Mouse (Mus musculus) hindlimb bud, embryonic 11.5 days (tissue): ENCODE data around the gene Hnrnpab.

Experiments
- DNase-seq: peaks from one replicate; pipeline ENCODE4 v3.0.0-alpha.2; 2012; ENCODE audit warnings: low read depth, low spot score; ENCODE audit errors: extremely low spot score

Gene Hnrnpab

DNA sequence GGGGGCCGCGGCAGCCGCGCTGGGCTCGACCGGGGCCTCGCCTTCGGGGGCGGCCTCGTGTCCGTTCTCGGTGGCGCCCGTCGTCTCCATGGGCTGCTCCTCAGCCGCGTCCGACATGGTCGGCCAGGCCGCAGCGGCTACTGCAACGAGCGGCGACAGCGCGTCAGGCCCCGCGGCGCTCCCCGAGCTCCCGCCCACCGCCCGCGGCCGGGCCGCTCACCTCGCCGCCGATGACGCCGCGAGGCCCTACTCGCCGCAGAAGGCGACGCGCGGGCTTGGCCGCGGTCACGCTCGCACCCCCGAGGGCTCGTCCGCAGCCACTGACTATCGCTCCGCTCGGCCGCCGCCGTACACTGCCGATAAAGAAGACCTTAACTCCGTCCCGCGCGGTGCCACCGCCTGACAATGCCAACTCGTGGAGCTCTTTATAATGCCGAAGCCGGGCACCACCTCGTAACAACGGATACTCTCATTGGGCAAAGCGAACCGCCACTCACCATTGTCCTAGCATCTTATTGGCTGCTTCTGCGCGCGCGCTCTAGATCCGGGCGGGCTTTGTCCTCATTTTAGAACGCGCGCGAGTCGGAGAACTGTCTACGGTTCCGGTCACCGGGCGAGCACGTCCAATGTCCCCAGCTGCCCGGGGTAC, at the start of gene Hnrnpab:
Gene Hnrnpab (minus strand): TSS at position 401 of the 649 bp plus-strand sequence.
- DNase-seq: peak; percentile 93

DNA sequence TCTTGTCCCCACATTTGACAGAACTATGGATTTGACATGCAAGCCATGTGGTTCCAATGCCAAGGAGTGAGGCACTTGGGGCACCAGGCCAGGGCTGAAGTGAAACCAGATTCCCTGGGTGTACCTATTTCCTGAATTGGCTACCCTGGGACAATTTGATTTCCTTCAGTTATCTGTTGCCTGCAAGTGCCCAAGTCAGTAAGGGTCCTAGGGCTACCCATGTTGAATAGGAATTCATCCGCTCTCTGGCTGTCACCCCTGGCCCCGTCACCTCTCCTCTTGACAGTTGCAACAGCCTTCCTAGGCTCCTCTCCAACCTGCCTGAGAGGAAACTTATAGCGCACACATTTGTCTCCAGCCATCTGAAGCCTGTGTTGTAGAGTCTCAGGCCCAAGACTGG, 48.2 kb upstream of the Hnrnpab start:
- no peak for DNase-seq

DNA sequence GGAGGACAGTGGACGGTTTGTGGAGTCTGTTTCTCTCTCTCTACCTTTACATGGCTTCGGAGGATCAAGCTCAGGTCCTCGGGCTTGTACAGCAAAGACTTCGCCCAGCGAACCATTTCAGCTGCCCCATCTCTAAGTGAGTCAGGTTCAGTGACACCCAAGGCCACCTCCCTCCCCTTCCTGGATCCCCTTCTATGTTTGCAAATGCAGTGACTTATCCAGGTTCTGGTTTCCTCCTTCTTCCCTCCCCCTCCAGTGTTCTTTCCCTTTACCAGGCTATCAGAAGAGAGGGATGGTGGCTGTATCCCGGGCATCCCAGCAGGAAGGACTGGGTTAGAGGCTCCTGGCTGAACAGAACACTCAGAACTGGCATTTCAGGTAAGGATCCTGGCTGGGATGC, 47.1 kb upstream of the Hnrnpab start:
- DNase-seq: no peak

DNA sequence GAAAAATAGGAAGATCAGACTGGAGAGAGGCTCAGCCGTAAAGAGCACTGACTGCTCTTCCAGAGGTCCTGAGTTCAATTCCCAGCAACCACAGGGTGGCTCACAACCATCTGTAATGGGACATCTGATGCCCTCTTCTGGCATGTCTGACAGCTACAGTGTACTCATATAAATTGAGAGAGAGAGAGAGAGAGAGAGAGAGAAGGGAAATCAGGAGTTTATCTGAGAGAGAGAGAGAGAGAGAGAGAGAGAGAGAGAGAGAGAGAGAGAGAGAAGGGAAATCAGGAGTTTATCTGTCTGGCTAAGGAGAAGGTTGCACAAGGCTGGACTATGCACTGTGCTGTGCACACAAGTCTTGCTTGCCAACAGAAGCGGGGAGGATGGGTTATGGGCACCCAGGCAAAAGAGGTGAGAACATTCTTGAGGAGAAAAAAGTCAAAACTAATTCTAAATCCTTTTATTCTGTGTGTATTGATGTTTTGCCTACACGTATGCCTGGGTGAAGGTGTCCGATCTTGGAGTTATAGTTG, 46.3 kb upstream of the Hnrnpab start:
- no peak for DNase-seq

DNA sequence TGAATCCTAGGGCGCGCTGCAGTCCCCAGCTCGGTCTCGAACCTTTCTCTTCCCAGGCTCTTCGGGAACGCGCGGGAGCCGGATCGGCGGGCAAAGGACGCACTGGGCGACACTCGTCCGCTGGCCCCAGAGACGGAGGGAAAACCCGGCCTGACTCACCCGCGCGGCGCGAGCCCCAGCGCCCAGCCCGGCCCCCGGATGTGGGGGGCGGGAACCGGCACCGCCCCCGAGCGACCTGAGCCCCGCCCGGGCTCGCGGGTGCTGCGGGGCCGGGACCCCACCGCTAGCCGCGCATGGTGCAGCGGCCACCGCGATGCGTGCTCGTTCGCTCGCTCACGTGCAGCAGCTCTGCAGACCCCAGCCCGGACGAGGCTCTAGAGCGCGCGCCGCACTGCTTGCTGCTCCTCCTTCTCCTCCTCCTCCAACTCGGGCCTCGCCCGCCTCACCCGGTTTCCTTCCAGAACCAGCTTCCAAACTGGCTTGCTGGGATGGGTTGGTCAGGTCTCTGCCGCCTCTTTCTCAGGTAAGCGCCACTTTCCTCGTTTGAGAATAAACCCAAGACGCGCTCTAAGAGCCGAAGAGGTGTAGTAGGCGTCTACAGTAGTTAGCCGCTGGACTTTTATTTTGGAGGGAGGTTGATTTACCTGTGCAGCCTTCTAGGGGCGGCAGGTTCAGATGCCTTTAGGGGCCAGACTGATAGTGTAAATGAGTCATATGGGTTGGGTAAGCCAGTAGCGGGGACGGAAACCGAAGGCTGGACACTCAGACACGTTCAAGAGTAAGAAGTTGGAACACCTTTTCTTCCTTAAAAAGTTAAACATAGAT, 44.3 kb upstream of the Hnrnpab start, which contains the start of the genes N4bp3 and D930048N14Rik:
Gene N4bp3 (minus strand): TSS at position 152 of the 825 bp plus-strand sequence.
Gene D930048N14Rik (plus strand): TSS at position 264 of the 825 bp plus-strand sequence.
- no peak for DNase-seq

DNA sequence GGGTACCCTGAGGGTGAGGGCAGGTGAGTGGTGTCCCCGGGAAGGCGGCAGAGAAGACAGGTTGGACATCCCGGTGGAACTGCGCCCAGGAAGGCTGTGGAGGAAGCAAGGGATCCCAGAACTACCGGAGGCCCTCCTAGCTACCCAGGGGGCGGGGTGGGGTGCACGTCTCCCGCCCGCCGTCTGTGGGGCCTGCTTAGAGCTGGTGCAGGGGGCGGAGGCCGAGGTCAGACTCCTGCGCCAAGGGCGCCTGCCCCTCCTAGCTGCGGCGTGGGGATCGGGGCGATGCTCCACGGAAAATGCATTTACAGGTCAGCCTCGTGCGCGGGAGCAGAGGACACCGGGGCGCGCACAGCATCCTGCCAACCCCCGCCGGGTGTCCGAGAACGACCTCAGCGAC, 43.6 kb upstream of the Hnrnpab start:
- no peak for DNase-seq

DNA sequence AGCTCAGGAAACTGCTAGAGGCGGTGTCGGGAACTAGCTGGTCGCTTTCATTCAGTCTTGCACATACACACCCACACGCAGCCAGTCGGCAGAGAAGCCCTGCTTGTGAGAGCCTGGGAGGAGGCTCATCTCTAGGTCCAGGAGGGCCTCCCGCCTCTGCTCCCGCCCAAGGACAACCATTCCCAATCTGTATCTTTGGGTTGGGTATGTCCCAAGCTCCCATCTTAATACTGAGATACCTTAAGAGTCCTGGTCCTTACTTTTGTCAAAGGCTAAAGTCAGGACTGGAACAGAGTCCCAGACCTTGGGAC, 43.2 kb upstream of the Hnrnpab start:
- no peak for DNase-seq

DNA sequence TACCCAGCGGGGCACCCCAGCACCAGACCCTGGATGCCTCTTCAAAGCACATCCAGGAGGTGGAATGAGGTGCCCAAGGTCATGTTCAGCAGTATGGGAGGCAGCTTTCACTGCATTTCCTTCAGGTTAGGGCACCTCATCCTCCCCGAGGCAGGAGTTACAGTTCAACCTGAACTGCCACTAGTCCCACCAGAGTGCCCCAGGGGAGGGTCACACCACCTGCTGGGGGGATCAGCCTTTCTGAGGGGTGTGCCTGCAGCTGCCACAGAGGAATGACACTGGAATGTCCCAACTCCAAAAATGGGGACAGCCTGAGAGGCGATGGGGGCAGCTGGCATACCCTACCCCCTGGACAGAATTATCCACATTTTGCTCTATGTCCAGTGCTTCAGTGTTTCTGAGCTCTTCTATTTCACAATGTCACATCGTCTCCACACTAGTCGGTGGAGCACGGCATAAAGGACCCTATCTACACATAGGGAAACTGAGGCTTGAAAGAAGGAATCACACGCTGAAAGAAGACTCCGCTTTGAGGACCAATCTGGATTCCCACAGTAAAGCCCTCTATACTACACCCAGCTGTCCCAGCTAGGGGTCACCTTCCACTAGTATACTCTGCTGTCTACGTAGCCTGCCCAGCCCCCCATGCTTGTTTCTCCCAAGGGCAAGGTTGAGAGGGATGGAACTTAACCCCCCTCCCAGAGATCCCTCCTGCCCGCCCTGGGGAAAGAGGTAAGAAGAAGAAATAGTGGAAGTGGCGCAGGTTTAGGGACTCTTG, 42.7 kb upstream of the Hnrnpab start:
- no peak for DNase-seq

DNA sequence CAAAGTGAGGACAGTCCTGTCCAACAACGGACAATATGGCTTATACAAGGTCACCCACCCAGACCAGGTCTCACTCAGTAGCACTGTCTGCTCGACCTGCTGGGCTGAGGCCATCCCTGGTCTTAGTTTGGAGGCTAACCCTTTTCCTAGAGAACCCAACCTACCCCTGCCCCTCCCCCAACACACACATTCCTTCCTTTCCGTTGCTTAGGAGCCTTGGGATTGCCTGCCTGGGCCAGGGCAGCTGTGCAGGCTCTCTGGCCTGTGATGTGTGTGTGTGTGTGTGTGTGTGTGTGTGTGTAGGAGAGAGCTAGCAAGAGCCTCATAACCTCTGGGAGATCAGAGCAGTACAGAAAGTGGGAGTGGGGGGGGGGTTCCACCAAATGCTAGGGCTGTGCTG, 41.9 kb upstream of the Hnrnpab start:
- DNase-seq: no peak

DNA sequence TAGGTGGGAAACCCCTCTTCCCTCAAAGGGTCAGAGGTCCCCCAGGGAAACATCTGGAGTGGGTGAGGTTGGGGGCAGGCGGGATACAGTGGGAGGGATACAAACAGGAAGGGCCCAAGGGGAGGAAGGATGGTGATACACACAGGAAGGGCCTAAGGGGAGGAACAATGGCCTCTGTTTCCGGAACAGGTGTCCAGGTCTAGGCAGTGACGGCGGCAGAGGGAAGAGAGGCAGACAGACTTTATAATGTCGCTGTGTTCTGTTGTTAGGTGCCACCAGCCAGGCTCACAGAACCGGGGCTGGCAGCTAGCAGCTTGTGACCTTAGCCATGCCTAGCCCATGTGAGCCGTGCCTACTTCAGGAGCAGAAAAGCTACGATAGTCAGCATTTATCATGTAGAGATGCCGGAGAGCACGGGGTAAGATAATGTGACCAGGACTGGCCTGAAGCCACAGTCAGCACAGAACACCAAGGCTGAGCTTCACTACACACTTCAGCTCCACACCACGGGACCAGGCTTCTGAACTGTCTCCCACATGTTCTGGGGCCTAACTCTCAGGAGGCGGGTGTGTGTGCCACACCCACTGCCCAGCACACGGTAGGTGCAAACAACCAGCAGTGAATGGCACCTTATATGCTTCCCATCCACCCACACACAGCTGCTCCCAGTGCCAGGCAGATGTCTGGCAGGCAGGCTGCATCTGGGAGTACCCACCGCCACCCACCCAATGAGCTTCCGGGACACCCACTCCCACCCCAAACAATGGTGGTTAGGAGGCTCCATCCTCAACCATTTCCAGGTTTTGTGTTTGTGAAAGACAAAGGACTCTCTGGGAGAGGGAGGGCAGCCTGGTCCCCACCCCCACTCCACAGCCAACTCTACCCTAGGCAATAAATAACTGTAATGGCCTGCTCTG, 40.4 kb upstream of the Hnrnpab start:
- no peak for DNase-seq

DNA sequence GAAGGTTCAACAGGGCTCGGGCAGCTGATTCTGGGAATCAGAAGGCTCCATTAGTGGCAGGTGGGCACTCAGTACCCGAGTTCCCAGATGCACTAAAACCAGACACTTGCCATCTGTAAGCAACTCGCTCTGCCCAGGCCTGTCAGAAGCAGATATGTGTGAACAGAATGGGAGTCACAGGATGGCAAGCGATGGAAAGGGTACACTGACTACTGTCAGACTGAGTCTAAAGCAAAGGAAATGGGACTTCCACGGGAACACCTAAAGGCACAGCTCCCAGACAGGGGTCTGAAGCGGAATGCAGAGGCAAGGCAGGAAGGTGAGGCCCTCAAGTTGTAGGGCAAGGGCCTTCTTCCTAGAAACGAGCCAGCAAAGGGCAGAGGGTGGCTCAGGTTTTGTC, 39.6 kb upstream of the Hnrnpab start:
- no peak for DNase-seq

DNA sequence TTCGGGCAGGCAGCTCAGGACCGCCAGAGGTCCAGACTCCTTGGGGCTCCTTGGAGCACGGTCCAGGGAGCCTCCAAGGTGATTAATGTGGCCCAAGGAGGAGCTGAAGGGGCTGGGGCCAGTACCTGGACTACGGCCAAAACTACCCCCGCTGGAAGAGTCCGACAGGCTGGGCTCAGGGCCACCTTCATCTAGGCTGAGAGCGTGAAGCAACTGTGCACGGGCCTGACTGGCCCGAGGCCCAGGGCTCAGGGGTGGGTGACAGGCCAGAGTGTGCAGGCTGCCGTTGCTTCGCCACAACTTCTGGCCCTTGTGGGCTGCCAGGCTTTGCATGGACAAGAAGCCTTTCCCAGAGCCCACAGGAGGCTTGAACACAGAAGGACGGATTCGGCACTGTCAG, 38.6 kb upstream of the Hnrnpab start:
- no peak for DNase-seq

DNA sequence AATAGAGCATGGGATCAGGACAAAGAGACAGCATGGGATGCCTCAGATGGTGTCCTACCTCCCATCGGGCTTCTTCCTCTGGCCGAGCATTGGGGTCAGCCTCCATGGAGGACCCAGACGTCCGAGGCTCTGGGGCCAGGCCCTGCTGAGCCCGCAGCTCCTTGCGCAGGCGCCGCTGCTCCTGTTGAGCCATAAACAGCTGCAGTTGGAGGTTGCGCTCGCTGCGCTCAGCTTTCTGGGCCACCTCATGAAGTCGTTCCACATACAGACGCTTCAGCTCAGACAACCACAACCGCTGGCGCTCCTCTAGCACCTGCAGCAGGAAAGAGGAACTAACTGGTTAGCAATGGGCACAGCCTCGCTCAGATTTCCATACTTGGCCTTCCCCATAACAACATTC, 37.6 kb upstream of the Hnrnpab start:
- no peak for DNase-seq

DNA sequence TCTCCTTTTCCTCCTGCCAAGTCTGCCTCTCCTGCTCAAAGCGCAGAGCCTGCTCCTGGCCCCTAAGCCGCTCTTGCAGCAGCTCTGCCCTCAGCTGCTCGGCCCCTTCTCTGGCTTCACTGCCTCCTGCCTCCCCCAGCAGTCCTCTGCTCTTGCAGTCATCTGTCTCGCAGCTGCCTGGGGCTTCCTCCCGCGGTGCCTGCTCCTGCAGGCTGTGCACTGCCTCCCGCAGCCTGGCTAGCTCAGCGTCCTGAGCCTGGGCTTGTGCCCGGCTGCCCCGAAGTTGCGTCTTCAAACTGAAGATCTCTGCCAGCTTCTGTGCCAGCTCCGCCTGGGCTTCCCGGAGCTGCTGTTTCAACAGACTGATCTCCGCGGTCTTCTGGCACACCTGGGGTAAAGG, 37.1 kb upstream of the Hnrnpab start:
- no peak for DNase-seq

DNA sequence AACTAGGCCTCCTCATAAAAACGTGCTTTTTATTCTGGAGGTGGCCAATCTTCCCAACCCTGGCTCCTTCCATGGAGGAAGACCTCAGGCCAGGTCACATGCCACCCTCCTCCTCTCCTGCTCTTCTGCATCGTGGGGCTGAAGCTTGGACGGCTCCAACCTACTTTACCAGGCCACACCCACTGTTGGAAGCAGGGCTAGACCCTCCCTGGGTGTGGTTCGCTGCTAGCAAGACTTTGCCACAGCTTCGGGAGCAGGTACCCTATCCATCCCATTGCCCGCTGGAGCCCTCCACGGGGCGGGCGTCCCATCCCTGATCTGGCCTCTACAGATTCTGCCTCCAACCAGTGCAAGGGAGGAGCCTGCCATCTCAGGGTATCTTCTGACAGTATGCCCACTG, 36.6 kb upstream of the Hnrnpab start:
- no peak for DNase-seq

DNA sequence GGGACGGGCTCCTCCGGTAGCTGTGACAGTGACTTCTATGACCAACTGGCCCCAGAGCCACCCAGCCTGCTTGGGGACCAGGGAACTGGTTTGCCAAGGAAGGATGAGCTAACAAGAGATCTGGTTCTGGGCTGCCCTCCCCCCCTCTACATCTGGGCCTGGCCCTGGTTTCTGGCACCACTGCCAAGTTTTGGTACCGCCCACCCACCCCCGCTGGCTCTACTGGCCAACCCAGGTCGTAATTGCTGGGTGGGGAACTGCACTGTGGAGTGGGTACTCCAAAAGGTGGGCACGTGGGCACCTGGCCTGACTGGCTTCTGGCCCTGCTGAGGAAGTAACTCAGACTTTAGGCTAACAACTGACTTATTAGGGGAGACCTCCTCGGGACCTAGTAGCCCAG, 34.1 kb upstream of the Hnrnpab start:
- no peak for DNase-seq

DNA sequence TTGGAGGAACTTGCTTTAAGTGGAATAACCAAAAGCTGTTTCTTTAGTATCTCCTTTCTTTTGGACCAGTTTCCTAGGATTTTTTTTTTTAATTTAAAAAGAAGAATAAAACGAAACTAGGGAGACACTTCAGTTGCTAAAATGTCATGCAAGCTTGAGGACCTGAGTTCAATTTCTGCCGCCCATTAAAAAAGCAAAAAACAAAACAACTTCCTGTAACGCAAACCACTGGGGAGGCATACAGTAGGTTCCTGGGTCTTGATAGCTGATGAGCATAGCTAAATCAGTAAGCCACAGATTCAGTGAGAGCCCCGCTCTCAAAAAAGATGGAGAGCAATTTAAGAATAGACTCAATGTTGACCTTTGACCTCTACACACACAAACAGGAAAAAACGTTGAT, 31.9 kb upstream of the Hnrnpab start:
- no peak for DNase-seq

DNA sequence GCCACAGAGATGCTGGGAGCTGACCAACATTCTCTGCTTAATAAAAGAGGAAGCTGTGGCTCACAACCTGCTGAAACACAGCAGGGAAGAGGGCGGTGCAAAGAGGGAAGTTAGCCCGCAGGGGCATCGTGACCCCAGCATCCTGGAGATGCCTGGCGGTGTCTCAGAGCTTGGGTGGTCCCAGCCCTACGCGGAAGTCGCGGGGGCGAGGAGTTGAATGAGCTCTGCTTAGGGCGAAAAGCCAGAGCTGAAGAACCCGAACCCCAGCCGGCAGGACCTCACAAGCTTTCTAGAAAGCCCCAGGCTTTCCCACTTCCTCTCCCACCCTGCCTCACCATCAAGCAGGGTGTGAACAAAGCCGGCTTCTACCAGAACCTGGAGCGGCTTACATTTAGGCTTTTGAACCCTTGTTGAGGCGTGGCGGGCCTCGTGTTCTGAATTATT, 31.3 kb upstream of the Hnrnpab start:
- DNase-seq: no peak

DNA sequence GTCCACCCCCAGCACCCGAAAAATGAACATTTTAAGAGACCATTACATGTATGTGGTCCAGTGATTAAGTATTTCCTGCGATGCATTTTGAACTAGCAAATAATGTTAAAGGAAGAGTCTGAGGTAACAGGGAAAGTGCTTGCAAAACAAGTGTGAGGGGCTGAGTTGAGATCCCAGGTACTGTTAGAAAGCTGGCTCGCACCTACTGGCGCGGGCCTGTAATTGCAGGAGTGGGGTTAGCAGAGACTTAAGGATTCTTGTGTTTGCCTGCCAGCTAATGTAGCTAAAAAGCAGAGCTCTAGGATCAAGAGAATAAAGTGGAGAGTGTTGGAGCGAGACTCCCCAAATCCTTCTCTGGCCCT, 29.7 kb upstream of the Hnrnpab start:
- DNase-seq: no peak

DNA sequence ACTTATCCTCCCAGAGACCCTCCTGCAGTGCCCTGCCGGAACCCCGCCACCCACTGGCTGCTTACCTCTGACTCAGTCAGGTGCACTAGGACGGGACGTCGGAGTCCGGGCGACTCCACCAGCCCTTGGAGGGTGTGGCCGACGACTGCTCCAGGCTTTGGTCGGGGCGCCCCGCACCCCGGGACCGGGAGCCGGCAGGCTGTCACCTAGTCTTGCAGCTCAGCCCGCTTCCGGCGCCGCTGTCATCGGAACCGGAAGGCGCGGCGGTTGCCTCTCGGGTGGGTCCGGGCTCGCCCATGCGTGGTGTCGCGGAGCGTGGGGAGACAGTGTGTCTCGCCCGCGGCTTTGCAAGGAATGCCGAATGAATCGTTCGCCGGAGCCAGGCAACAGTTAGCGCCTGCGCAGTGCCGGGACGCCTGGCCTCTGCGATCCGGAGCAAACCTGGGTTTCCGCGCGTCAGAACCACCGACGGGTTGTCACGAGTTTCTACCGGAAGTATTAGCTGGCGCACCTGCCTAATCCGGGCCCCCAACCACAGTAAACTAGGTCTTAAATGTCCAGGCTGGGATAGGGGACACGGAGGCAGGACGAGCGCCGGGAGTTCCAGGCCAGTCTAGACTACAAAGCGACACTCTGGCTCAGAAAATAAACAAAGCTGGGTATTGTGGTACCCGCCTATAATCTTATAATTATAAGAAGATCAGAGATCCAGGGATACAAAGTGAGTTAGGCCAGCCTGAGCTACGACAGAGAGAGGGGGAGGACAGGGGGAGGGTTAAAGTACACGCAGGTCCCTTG, 29.1 kb upstream of the Hnrnpab start, which contains the start of gene Rmnd5b:
Gene Rmnd5b (minus strand): TSS at position 372 of the 798 bp plus-strand sequence.
- no peak for DNase-seq
